Mouse (Mus musculus): ENCODE results near the gene Ldhal6b. TPM values are rescaled to one million over a fixed set of nuclear protein-coding genes. Genes with fewer than 3 reads are reported as not detected.

Gene Ldhal6b
- total RNA-seq, 1 experiment from 2014 or later, result 1.1 TPM

Small RNAs within 50 kb of the gene (microRNA-seq; reads per million reads assigned to microRNA genes)
- 0 reads per million in 2 experiments for gene Gm22475

Other genes starting within 250 kb of the Ldhal6b start
- gene Tmem242, start 21.5 kb upstream of the Ldhal6b start, total RNA-seq (2021), result 121 and 126 TPM in 2 replicates
- 6.5 and 7.0 TPM in 2 replicates for gene Zdhhc14, start 73.8 kb upstream of the Ldhal6b start, total RNA-seq (2021)